Mouse (Mus musculus): ENCODE data around the gene 2810408A11Rik. TPM values are rescaled to one million over a fixed set of nuclear protein-coding genes. Genes with fewer than 3 reads are reported as not detected.
"Not testable (repeated sequence)": the region's sequence is repeated elsewhere in the genome, so short reads cannot be mapped to it uniquely, and the experiment has no call there.

The 2810408A11Rik gene
- polyA plus RNA-seq, 1 experiment from 2014 or later: 9.4 TPM

GRCm38 (mm10) chr11:69918118-69918517 lies 17.3 kb upstream of the 2810408A11Rik start:
- ATAC-seq (ENCODE audit: insufficient number of reproducible peaks, low FRiP score, low TSS enrichment, low read depth): no peak
- Histone ChIP-seq H3K4me3 (replicated peaks) (0 out of 2 replicates have a peak overlapping the region, but pooled peaks have one; percentile 1), H3K9ac (no peak overlapping the region), H3K4me2 (replicated peaks) (no peak overlapping the region), H3K4me1 (peaks cover 43% of the 10 kb centered on the region), H3K9me3 (replicated peaks) (no peaks in the 10 kb centered on the region), H3K27me3 (no peaks in the 10 kb centered on the region), H3K36me3 (peaks cover 47% of the 10 kb centered on the region), H3K27ac (replicated peaks) (no peak overlapping the region)
- 82% methylated on average over 5 of the region's 5 CpGs for WGBS

- no peak overlapping the region for H3K4me2 ChIP-seq (replicated peaks)
- no peak for ATAC-seq (ENCODE audit: insufficient number of reproducible peaks, low FRiP score, low TSS enrichment, low read depth)
- 79% methylated on average over 8 of the region's 8 CpGs for WGBS
- peaks cover 54% of the 10 kb centered on the region for H3K36me3 ChIP-seq
- H3K9me3 ChIP-seq (replicated peaks): no peaks in the 10 kb centered on the region
- H3K27ac ChIP-seq (replicated peaks): no peak overlapping the region
- H3K9ac ChIP-seq: no peak overlapping the region
- H3K27me3 ChIP-seq: no peaks in the 10 kb centered on the region
- H3K4me3 ChIP-seq (replicated peaks): no peak overlapping the region
- peaks cover 46% of the 10 kb centered on the region for H3K4me1 ChIP-seq
Measured at GRCm38 (mm10) chr11:69917379-69917948, 16.7 kb upstream of the 2810408A11Rik start.

GRCm38 (mm10) chr11:69916652-69917378 lies 16.0 kb upstream of the 2810408A11Rik start:
- WGBS: 44% methylated on average over 7 of the region's 7 CpGs
- ATAC-seq (ENCODE audit: insufficient number of reproducible peaks, low FRiP score, low TSS enrichment, low read depth); H3K4me2 ChIP-seq (replicated peaks); H3K9ac ChIP-seq; H3K27ac ChIP-seq (replicated peaks); H3K4me3 ChIP-seq (replicated peaks); H3K9me3 ChIP-seq (replicated peaks); H3K27me3 ChIP-seq: not testable (repeated sequence)
- Histone ChIP-seq H3K4me1 (peaks cover 46% of the 10 kb centered on the region), H3K36me3 (peaks cover 60% of the 10 kb centered on the region)

GRCm38 (mm10) chr11:69915667-69916627 lies 15.2 kb upstream of the 2810408A11Rik start:
- H3K27ac ChIP-seq (replicated peaks): no peak overlapping the region
- H3K4me3 ChIP-seq (replicated peaks): peak overlapping the region; percentile 75
- ATAC-seq (ENCODE audit: insufficient number of reproducible peaks, low FRiP score, low TSS enrichment, low read depth): no peak
- no peaks in the 10 kb centered on the region for H3K9me3 ChIP-seq (replicated peaks)
- H3K4me2 ChIP-seq (replicated peaks): peak overlapping the region; percentile 89; the same call in 1 of the 2 replicates
- WGBS: 62% methylated on average over 5 of the region's 5 CpGs
- peaks cover 46% of the 10 kb centered on the region for H3K4me1 ChIP-seq
- no peaks in the 10 kb centered on the region for H3K27me3 ChIP-seq
- H3K9ac ChIP-seq: no peak overlapping the region
- peaks cover 69% of the 10 kb centered on the region for H3K36me3 ChIP-seq

- H3K27me3 ChIP-seq: no peaks in the 10 kb centered on the region
- H3K36me3 ChIP-seq: peaks cover 79% of the 10 kb centered on the region
- H3K4me3 ChIP-seq (replicated peaks): peak overlapping the region; percentile 75
- no peak for ATAC-seq (ENCODE audit: insufficient number of reproducible peaks, low FRiP score, low TSS enrichment, low read depth)
- H3K4me1 ChIP-seq: peaks cover 46% of the 10 kb centered on the region
- H3K9me3 ChIP-seq (replicated peaks): no peaks in the 10 kb centered on the region
- peak overlapping the region; percentile 89 for H3K4me2 ChIP-seq (replicated peaks)
- 0 out of 2 replicates have a peak overlapping the region, but pooled peaks have one; percentile 92 for H3K27ac ChIP-seq (replicated peaks)
- H3K9ac ChIP-seq: peak overlapping the region; percentile 80; the same call in 1 of the 2 replicates
- 27% methylated on average over 9 of the region's 9 CpGs for WGBS
Measured at GRCm38 (mm10) chr11:69914917-69915430, 14.2 kb upstream of the 2810408A11Rik start.

GRCm38 (mm10) chr11:69914372-69914764 lies 13.6 kb upstream of the 2810408A11Rik start:
- peak overlapping the region; percentile 92 for H3K27ac ChIP-seq (replicated peaks)
- H3K4me1 ChIP-seq: peaks cover 43% of the 10 kb centered on the region
- WGBS: 3% methylated on average over 17 of the region's 17 CpGs
- peaks cover 85% of the 10 kb centered on the region for H3K36me3 ChIP-seq
- H3K4me2 ChIP-seq (replicated peaks): peak overlapping the region; percentile 89
- H3K9me3 ChIP-seq (replicated peaks): no peaks in the 10 kb centered on the region
- H3K4me3 ChIP-seq (replicated peaks): peak overlapping the region; percentile 75
- H3K27me3 ChIP-seq: no peaks in the 10 kb centered on the region
- H3K9ac ChIP-seq: peak overlapping the region; percentile 80
- 0 out of 2 replicates have a peak, but pooled peaks have one; percentile 4 for ATAC-seq (ENCODE audit: insufficient number of reproducible peaks, low FRiP score, low TSS enrichment, low read depth)

GRCm38 (mm10) chr11:69913554-69914371 lies 13.0 kb upstream of the 2810408A11Rik start, which contains the start of gene Gps2:
TSS of gene Gps2 (plus strand) at chr11:69913888.
- Histone ChIP-seq H3K27me3 (no peaks in the 10 kb centered on the region), H3K36me3 (peaks cover 85% of the 10 kb centered on the region), H3K4me3 (replicated peaks) (peak within 1 kb of the TSS; percentile 75), H3K9me3 (replicated peaks) (no peaks in the 10 kb centered on the region), H3K9ac (peak within 1 kb of the TSS; percentile 80), H3K4me1 (peaks cover 37% of the 10 kb centered on the region), H3K27ac (replicated peaks) (peak within 1 kb of the TSS; percentile 92), H3K4me2 (replicated peaks) (peak within 1 kb of the TSS; percentile 89)
- 1% methylated on average over 61 of the region's 61 CpGs for WGBS
- ATAC-seq (ENCODE audit: insufficient number of reproducible peaks, low FRiP score, low TSS enrichment, low read depth): peak; percentile 89

GRCm38 (mm10) chr11:69912716-69913530 lies 12.1 kb upstream of the 2810408A11Rik start:
- Histone ChIP-seq H3K27me3 (no peaks in the 10 kb centered on the region), H3K9ac (0 out of 2 replicates have a peak overlapping the region, but pooled peaks have one; percentile 80), H3K9me3 (replicated peaks) (no peaks in the 10 kb centered on the region), H3K4me1 (peaks cover 30% of the 10 kb centered on the region), H3K4me3 (replicated peaks) (peak overlapping the region; percentile 75), H3K36me3 (peaks cover 85% of the 10 kb centered on the region), H3K27ac (replicated peaks) (peak overlapping the region; percentile 92; the same call in 1 of the 2 replicates), H3K4me2 (replicated peaks) (peak overlapping the region; percentile 89)
- 73% methylated on average over 15 of the region's 15 CpGs for WGBS
- no peak for ATAC-seq (ENCODE audit: insufficient number of reproducible peaks, low FRiP score, low TSS enrichment, low read depth)

- 82% methylated on average over 6 of the region's 6 CpGs for WGBS
- no peak overlapping the region for H3K27ac ChIP-seq (replicated peaks)
- H3K36me3 ChIP-seq: peaks cover 85% of the 10 kb centered on the region
- H3K9me3 ChIP-seq (replicated peaks): no peaks in the 10 kb centered on the region
- H3K9ac ChIP-seq: no peak overlapping the region
- no peak overlapping the region for H3K4me3 ChIP-seq (replicated peaks)
- peaks cover 30% of the 10 kb centered on the region for H3K4me1 ChIP-seq
- no peaks in the 10 kb centered on the region for H3K27me3 ChIP-seq
- no peak for ATAC-seq (ENCODE audit: insufficient number of reproducible peaks, low FRiP score, low TSS enrichment, low read depth)
- H3K4me2 ChIP-seq (replicated peaks): no peak overlapping the region
Measured at GRCm38 (mm10) chr11:69911701-69912100, 10.9 kb upstream of the 2810408A11Rik start.
